ENCODE assay signal across 20 mouse cellular contexts in genomic region chr8:34702806-34703205, GRCm38 (mm10).
A peak's percentile ranks its signal among the peaks of the same experiment; 100 is the strongest.
DNase-seq lines count a peak whose midpoint lies in the region; ATAC-seq lines count a peak whose summit lies in the region.
"Had no signal": no experiment of that assay in that cellular context is flagged by ENCODE, and none has a peak within 500 bp of the region (broad histone marks: within the 10 kb centered on the region; RNA-seq: fewer than 3 reads in every experiment).

No protein-coding gene starts in this region.

- peaks cover 25% of the 10 kb centered on the region for H3K4me1 ChIP-seq in forebrain, embryonic 10.5 days
- peaks cover 5% of the 10 kb centered on the region; the same call in 1 of the 2 replicates for H3K4me1 ChIP-seq in forebrain, embryonic 15.5 days
- H3K4me1 ChIP-seq: embryonic facial prominence, embryonic 12.5 days; heart, embryonic 12.5 days had no signal

- H3K27ac ChIP-seq in forebrain, embryonic 10.5 days = peak overlapping the region; percentile 79; the same call in 1 of the 2 replicates
- no peak overlapping the region for H3K27ac ChIP-seq in forebrain, embryonic 15.5 days (replicated peaks)
- H3K27ac ChIP-seq: embryonic facial prominence, embryonic 12.5 days; gastrocnemius, adult 2 months; hindbrain, embryonic 14.5 days had no signal

- no peaks in the 10 kb centered on the region for H3K36me3 ChIP-seq in forebrain, embryonic 10.5 days (replicated peaks)
- no peaks in the 10 kb centered on the region for H3K36me3 ChIP-seq in forebrain, embryonic 15.5 days
- no peaks in the 10 kb centered on the region for H3K36me3 ChIP-seq in splenic B cell, adult 2 months (ENCODE audit: control insufficient read depth, insufficient read depth, low read length, poor library complexity, severe bottlenecking)
- H3K36me3 ChIP-seq: embryonic facial prominence, embryonic 12.5 days; forebrain, embryonic 12.5 days; heart, embryonic 12.5 days; hindbrain, embryonic 10.5 days had no signal

- ATAC-seq in forebrain, embryonic 15.5 days (replicated peaks) = no peak
- ATAC-seq: forebrain, postnatal 0 days; intestine, embryonic 16.5 days had no signal

- H3K9me3 ChIP-seq in forebrain, embryonic 10.5 days = no peaks in the 10 kb centered on the region
- no peaks in the 10 kb centered on the region for H3K9me3 ChIP-seq in forebrain, embryonic 15.5 days
- H3K9me3 ChIP-seq: embryonic facial prominence, embryonic 12.5 days; forebrain, embryonic 12.5 days; heart, embryonic 12.5 days; hindbrain, embryonic 10.5 days had no signal

- 77% methylated on average over 2 of the region's 2 CpGs for WGBS in forebrain, embryonic 10.5 days
- whole genome bisulfite sequencing in forebrain, embryonic 15.5 days = 82% methylated on average over 2 of the region's 2 CpGs

- H3K9ac ChIP-seq in forebrain, embryonic 15.5 days (replicated peaks) = no peak overlapping the region
- H3K9ac ChIP-seq: embryonic facial prominence, embryonic 12.5 days; forebrain, postnatal 0 days; heart, embryonic 12.5 days; hindbrain, embryonic 14.5 days had no signal

- no peak overlapping the region for H3K4me2 ChIP-seq in forebrain, embryonic 15.5 days (replicated peaks)
- H3K4me2 ChIP-seq: embryonic facial prominence, embryonic 12.5 days; heart, embryonic 12.5 days; hindbrain, embryonic 14.5 days had no signal

- H3K27me3 ChIP-seq in forebrain, embryonic 10.5 days (ENCODE audit: poor library complexity, severe bottlenecking) = peaks cover 10% of the 10 kb centered on the region; the same call in 1 of the 2 replicates
- no peaks in the 10 kb centered on the region for H3K27me3 ChIP-seq in forebrain, embryonic 15.5 days
- H3K27me3 ChIP-seq in splenic B cell, adult 2 months (ENCODE audit: control insufficient read depth, insufficient read depth, low read length, poor library complexity, severe bottlenecking) = no peaks in the 10 kb centered on the region
- H3K27me3 ChIP-seq: embryonic facial prominence, embryonic 12.5 days; heart, embryonic 12.5 days had no signal

- no peak overlapping the region for H3K4me3 ChIP-seq in forebrain, embryonic 10.5 days
- H3K4me3 ChIP-seq in forebrain, embryonic 15.5 days = no peak overlapping the region
- H3K4me3 ChIP-seq: embryonic facial prominence, embryonic 12.5 days; forebrain, embryonic 12.5 days; gastrocnemius, adult 2 months; heart, embryonic 12.5 days; hindbrain, embryonic 10.5 days had no signal

- DNase-seq in forebrain, embryonic 10.5 days (ENCODE audit: extremely low spot score, low spot score) = no peak
- DNase-seq in B cell, adult 2 months = peak; percentile 54 to 62
- peak; percentile 76 for DNase-seq in R1 (ENCODE audit: low read depth, low spot score)
- DNase-seq in splenic B cell, adult 2 months (ENCODE audit: low read depth, low spot score) = peak; percentile 57
- no peak for DNase-seq in embryo, embryonic 9.5 days (ENCODE audit: extremely low spot score)
- no peak for DNase-seq in left cerebral cortex, adult 18-20 months (ENCODE audit: low spot score in 2 of 2)
- DNase-seq: adrenal gland, postnatal 10 days; cerebellum, adult 11 months; cerebellum, adult 8-10 months; forebrain, postnatal 0 days; gastrocnemius, adult 2 months; gastrocnemius, postnatal 25 days; heart, adult 18-20 months had no signal

Comparison
In these comparisons a context has a peak if more than half of its experiments do, and no peak if none do; other contexts are left out.
1. DNase-seq: peak in B cell, adult 2 months (2 of 2), R1 (single experiment) and splenic B cell, adult 2 months (single experiment); none in forebrain, embryonic 10.5 days (single experiment), embryo, embryonic 9.5 days (single experiment) and left cerebral cortex, adult 18-20 months (0 of 2).